Mouse (Mus musculus) skeletal muscle tissue, postnatal 0 days (tissue): ENCODE results near the gene Vma21. TPM values are rescaled to one million over a fixed set of nuclear protein-coding genes. Genes with fewer than 3 reads are reported as not detected.

ENCODE experiments used
- polyA plus RNA-seq: library from polyadenylated mRNA; unstranded; fragments of >200 nt; fragmentation: Nextera tagmentation; extraction: Ambion mirVana; gene quantifications from 2 replicates; pipeline ENCODE4 v1.2.1, GENCODE M21; 2015

Gene Vma21
- 87.7 and 94.5 TPM in 2 replicates for polyA plus RNA-seq

DNA sequence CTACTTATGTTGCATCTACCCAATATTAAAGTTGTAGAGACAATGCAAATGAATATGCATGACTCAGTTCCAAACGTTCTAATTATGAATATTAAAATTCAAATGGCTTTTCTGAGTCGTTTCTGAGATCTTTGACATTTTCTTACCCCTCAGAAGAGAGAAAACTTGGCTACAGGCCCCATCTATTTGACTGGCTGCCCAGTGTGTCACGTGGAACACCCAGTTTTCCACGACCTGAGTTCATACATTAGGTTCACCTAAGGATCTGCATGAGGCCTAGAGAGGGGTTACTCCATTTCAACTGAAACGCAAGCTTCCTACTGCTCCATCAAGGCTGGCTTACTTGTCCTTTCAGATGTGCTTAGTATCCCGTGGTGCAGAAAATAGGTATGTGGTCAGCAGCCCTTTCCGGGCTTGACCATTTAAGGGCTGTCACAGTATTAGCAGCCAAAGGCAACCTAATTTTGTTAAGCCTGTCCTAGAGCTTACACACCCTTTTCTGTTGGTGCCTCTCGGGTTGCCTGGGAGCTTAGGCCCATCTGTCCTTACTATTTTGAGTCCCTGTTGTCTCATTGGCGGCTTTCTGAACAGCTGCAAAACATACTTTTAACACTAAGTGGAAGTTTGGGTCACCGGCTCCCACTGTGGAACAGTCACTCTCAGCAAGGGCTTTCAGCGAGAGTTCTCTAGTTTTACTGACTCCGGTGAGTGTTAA, at the start of gene Vma21:
Gene Vma21 (plus strand): TSS at position 294 of the 715 bp plus-strand sequence.

Other genes starting within 250 kb of the Vma21 start
- 1.3 and 1.5 TPM in 2 replicates for gene Gpr50, start 152.3 kb upstream of the Vma21 start, polyA plus RNA-seq
- not detected in 2 replicates for gene Gm1141, start 105.1 kb downstream of the Vma21 start, polyA plus RNA-seq
- gene Prrg3, start 146.7 kb downstream of the Vma21 start, polyA plus RNA-seq: 5.3 and 5.9 TPM in 2 replicates
- not detected in 2 replicates for gene Fate1, start 157.1 kb downstream of the Vma21 start, polyA plus RNA-seq
- 0.08 and 0.10 TPM in 2 replicates for gene Cnga2, start 175.9 kb downstream of the Vma21 start, polyA plus RNA-seq